Mouse (Mus musculus): ENCODE data around the gene Ezh2. TPM values are rescaled to one million over a fixed set of nuclear protein-coding genes. Genes with fewer than 3 reads are reported as not detected.
"Not testable (repeated sequence)": the region's sequence is repeated elsewhere in the genome, so short reads cannot be mapped to it uniquely, and the experiment has no call there.

Ezh2 gene
- 156 and 256 TPM in 2 replicates for polyA plus RNA-seq (2011; ENCODE audit: insufficient read depth, insufficient read length, low replicate concordance, missing spikeins)

GRCm38 (mm10) chr6:47594926-47595623 is at the start of gene Ezh2:
Gene Ezh2 (minus strand): TSS chr6:47595341.
- H3K4me3 ChIP-seq (replicated peaks; ENCODE audit: control insufficient read depth, low read depth, low read length): peak within 1 kb of the TSS; percentile 83
- no peaks in the 10 kb centered on the region for H3K4me1 ChIP-seq (ENCODE audit: control insufficient read depth, insufficient read depth, low read length)
- H3K27ac ChIP-seq (ENCODE audit: control insufficient read depth, insufficient read depth, low read depth, low read length, poor library complexity): peak within 1 kb of the TSS; percentile 93
- no peak for TF ChIP-seq CTCF (IDR thresholded peaks at IDR 0.05; ENCODE audit: control insufficient read depth, insufficient read depth, low read length)
- TF ChIP-seq POLR2A (IDR thresholded peaks at IDR 0.05; ENCODE audit: borderline replicate concordance, control insufficient read depth, low read depth, low read length): peak; percentile 94
- under 1% methylated on average over 67 of the region's 69 CpGs for WGBS

DNA sequence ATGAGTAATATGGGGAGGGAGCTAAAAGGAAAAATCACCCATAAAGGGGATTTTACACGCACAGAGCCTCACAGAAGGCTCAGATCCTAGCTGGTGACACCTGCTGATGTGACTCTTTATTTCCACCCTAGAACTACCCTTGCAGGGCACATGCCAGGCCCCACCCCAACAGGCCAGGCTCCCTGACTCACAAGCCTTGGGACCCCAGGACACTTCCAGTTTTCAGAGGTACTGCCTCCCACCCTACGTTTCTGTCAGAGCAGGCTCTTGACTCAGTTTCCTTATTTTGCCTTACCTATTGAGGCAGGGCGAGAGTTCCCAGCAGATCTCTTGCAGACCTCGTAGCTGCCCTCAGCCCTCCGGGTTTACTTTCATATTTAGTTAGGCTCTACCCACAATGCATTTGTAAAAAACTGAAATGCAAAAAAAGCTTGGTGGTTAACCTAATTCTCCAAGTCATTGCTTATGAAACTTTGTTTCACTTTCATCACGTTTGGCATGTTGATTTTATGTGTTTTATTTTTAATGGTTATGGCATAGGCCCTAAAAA is 41.5 kb upstream of the Ezh2 start:
- peak overlapping the region; percentile 65 for H3K27ac ChIP-seq (ENCODE audit: control insufficient read depth, insufficient read depth, low read depth, low read length, poor library complexity)
- H3K4me3 ChIP-seq (replicated peaks; ENCODE audit: control insufficient read depth, low read depth, low read length): peak overlapping the region; percentile 49

DNA sequence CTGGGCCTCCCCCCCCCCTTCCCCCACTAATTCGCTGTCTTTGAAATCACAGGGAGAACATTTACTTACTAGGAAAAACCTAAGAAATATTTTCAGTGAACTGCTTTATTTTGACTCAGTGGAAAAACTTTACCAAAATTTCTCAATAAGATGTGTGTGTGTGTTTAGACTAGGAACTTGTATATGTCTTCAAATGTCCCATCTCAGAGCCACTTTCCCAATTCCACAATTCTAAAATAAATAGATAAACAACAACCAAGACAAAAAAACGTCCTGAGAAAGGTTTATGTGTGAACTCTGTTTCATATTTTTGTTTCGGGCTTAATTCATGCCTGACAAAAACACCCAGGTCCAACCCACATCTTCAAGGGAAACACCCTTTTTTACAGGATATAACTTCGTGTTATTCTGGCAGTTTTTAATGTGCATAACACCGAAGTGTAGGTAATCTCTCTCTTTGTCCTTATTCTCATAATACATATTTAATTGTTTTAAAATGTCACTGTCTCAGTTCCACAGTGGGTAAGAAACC is 40.9 kb upstream of the Ezh2 start:
- H3K4me3 ChIP-seq (replicated peaks; ENCODE audit: control insufficient read depth, low read depth, low read length): no peak overlapping the region

More for the DNA sequence above, 41.5 kb upstream of the Ezh2 start:
- WGBS: under 1% methylated on average over 6 of the region's 6 CpGs
- no peaks in the 10 kb centered on the region; the same call in 1 of the 2 replicates for H3K4me1 ChIP-seq (ENCODE audit: control insufficient read depth, insufficient read depth, low read length)
- TF ChIP-seq POLR2A (IDR thresholded peaks at IDR 0.05; ENCODE audit: borderline replicate concordance, control insufficient read depth, low read depth, low read length) (no peak), CTCF (IDR thresholded peaks at IDR 0.05; ENCODE audit: control insufficient read depth, insufficient read depth, low read length) (no peak)

DNA sequence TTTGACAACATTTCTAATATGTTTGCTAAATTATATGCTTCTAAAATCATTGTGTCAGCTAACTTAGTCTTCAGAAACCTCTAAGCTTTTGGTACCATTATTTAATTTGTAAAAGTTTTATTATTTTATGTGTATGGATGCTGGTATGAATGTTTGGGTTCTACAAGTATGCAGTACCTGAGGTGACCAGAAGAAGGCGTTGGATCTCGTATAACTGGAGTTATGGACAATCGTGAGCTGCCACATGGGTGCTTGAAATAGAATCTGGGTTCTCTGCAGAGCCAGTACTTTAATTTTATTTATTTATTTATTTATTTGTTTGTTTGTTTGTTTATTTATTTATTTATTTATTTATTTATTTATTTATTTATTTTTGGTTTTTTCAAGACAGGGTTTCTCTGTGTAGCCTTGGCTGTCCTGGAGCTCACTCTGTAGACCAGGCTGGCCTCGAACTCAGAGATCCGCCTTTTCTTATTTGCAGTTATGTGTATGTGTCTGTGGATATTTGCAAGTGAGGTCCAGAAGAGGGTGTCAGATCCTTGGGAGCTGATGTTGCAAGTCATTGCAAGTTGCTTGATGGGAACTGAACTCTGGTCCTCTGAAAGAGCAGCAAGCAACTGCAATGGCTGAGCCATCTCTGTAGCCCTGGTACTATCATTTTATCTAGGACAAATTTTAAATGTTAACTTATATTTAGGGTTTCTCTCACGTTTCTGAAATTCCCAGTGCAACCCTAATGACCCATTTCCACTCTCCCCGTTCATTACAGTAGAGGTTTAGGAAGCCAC is 40.3 kb upstream of the Ezh2 start:
- Histone ChIP-seq H3K4me1 (ENCODE audit: control insufficient read depth, insufficient read depth, low read length) (no peaks in the 10 kb centered on the region), H3K4me3 (replicated peaks; ENCODE audit: control insufficient read depth, low read depth, low read length) (no peak overlapping the region), H3K27ac (ENCODE audit: control insufficient read depth, insufficient read depth, low read depth, low read length, poor library complexity) (no peak overlapping the region)
- TF ChIP-seq CTCF (IDR thresholded peaks at IDR 0.05; ENCODE audit: control insufficient read depth, insufficient read depth, low read length): no peak
- no peak for TF ChIP-seq POLR2A (IDR thresholded peaks at IDR 0.05; ENCODE audit: borderline replicate concordance, control insufficient read depth, low read depth, low read length)
- 72% methylated on average over 7 of the region's 7 CpGs for WGBS

More for the DNA sequence above, 40.9 kb upstream of the Ezh2 start:
- 11% methylated on average over 5 of the region's 5 CpGs for WGBS
- TF ChIP-seq POLR2A (IDR thresholded peaks at IDR 0.05; ENCODE audit: borderline replicate concordance, control insufficient read depth, low read depth, low read length) (no peak), CTCF (IDR thresholded peaks at IDR 0.05; ENCODE audit: control insufficient read depth, insufficient read depth, low read length) (no peak)
- H3K4me1 ChIP-seq (ENCODE audit: control insufficient read depth, insufficient read depth, low read length): no peaks in the 10 kb centered on the region; the same call in 1 of the 2 replicates
- no peak overlapping the region for H3K27ac ChIP-seq (ENCODE audit: control insufficient read depth, insufficient read depth, low read depth, low read length, poor library complexity)

DNA sequence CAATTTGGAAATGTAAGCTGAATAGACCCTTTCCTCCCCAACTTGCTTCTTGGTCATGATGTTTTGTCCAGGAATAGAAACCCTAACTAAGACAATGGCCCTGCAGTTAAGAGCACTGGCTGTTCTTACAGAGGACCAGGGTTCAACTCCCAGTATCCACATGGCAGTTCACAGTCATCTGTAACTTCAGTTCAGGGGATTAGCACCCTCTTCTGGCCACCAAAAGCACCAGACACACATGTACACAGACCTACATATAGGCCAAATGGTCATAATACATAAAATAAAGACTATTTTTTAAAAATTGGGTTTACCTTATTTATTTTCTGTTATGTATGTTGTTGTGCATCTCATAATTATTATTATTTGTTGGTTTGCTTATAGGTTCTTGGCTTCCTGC is 38.3 kb upstream of the Ezh2 start:
- no peak overlapping the region for H3K4me3 ChIP-seq (replicated peaks; ENCODE audit: control insufficient read depth, low read depth, low read length)
- no peak overlapping the region for H3K27ac ChIP-seq (ENCODE audit: control insufficient read depth, insufficient read depth, low read depth, low read length, poor library complexity)
- TF ChIP-seq POLR2A (IDR thresholded peaks at IDR 0.05; ENCODE audit: borderline replicate concordance, control insufficient read depth, low read depth, low read length): no peak
- TF ChIP-seq CTCF (IDR thresholded peaks at IDR 0.05; ENCODE audit: control insufficient read depth, insufficient read depth, low read length): no peak
- no peaks in the 10 kb centered on the region for H3K4me1 ChIP-seq (ENCODE audit: control insufficient read depth, insufficient read depth, low read length)

GRCm38 (mm10) chr6:47630061-47630460 is 34.9 kb upstream of the Ezh2 start:
- WGBS: 100% methylated on average over 1 of the region's 1 CpGs

GRCm38 (mm10) chr6:47627978-47628377 is 32.8 kb upstream of the Ezh2 start:
- WGBS: 65% methylated on average over 3 of the region's 3 CpGs
- TF ChIP-seq POLR2A (IDR thresholded peaks at IDR 0.05; ENCODE audit: borderline replicate concordance, control insufficient read depth, low read depth, low read length) (no peak), CTCF (IDR thresholded peaks at IDR 0.05; ENCODE audit: control insufficient read depth, insufficient read depth, low read length) (no peak)

More at GRCm38 (mm10) chr6:47630061-47630460, 34.9 kb upstream of the Ezh2 start:
- not testable (repeated sequence) for H3K4me1 ChIP-seq (ENCODE audit: control insufficient read depth, insufficient read depth, low read length); H3K27ac ChIP-seq (ENCODE audit: control insufficient read depth, insufficient read depth, low read depth, low read length, poor library complexity); H3K4me3 ChIP-seq (replicated peaks; ENCODE audit: control insufficient read depth, low read depth, low read length)

DNA sequence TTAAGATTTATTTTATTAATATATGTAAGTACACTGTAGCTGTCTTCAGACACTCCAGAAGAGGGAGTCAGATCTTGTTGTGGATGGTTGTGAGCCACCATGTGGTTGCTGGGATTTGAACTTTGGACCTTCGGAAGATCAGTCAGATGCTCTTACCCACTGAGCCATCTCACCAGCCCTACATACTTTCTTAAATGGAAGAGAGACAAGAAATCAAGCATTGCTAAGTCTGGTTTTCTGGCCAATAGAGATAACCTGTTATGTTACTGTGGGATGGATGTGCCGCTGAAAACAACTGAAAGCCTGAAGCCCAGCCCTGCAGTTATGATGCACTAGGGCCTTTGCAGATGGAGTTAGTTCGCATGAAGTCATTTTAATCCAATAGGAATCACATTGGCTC is 31.8 kb upstream of the Ezh2 start:
- 80% methylated on average over 3 of the region's 3 CpGs for WGBS
- not testable (repeated sequence) for H3K4me3 ChIP-seq (replicated peaks; ENCODE audit: control insufficient read depth, low read depth, low read length); H3K27ac ChIP-seq (ENCODE audit: control insufficient read depth, insufficient read depth, low read depth, low read length, poor library complexity); H3K4me1 ChIP-seq (ENCODE audit: control insufficient read depth, insufficient read depth, low read length)

More at GRCm38 (mm10) chr6:47627978-47628377, 32.8 kb upstream of the Ezh2 start:
- H3K27ac ChIP-seq (ENCODE audit: control insufficient read depth, insufficient read depth, low read depth, low read length, poor library complexity): no peak overlapping the region
- no peaks in the 10 kb centered on the region; the same call in 1 of the 2 replicates for H3K4me1 ChIP-seq (ENCODE audit: control insufficient read depth, insufficient read depth, low read length)
- H3K4me3 ChIP-seq (replicated peaks; ENCODE audit: control insufficient read depth, low read depth, low read length): no peak overlapping the region

Data from bone marrow, adult 2 months (tissue).